Comparison of ENCODE assay signal across 26 mouse cellular contexts in the genomic region with DNA sequence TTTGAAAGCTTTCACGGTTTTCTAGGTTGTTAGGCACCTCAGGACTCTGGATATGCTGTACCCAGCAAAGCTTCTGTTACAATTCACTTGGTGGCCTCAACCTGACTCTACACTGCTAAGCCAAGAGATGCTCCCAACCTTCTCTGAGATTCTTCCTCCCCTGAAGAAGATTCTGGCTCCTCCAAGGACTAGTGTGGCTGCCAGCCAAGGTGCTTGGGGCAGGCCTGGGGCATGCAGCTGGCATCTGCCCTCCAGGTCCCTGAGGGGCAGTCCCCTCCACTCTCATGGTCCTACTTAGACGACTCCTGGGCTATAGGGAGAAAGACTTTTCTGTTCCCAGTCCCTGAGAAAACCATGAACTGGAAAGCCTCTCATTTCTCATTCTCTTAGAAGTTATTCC. TPM values are rescaled to one million over a fixed set of nuclear protein-coding genes. Genes with fewer than 3 reads are reported as not detected.
DNase-seq lines count a peak whose midpoint lies in the region; ATAC-seq lines count a peak whose summit lies in the region.
"Had no signal": no experiment of that assay in that cellular context is flagged by ENCODE, and none has a peak within 500 bp of the region (broad histone marks: within the 10 kb centered on the region; RNA-seq: fewer than 3 reads in every experiment).

No protein-coding gene starts in this region.

- no peak overlapping the region for H3K9ac ChIP-seq in forebrain, embryonic 15.5 days (replicated peaks)
- H3K9ac ChIP-seq in forebrain, embryonic 12.5 days: no peak overlapping the region
- no peak overlapping the region for H3K9ac ChIP-seq in hindbrain, embryonic 15.5 days
- H3K9ac ChIP-seq: embryonic facial prominence, embryonic 12.5 days; embryonic facial prominence, embryonic 15.5 days; heart, embryonic 13.5 days; hindbrain, embryonic 12.5 days had no signal

- ATAC-seq in forebrain, embryonic 15.5 days (replicated peaks): no peak
- ATAC-seq in forebrain, embryonic 12.5 days (ENCODE audit: low FRiP score): no peak
- no peak for ATAC-seq in hindbrain, embryonic 15.5 days (ENCODE audit: low FRiP score, low read depth)
- ATAC-seq: intestine, postnatal 0 days; Patski had no signal

- H3K4me3 ChIP-seq in forebrain, embryonic 15.5 days: no peak overlapping the region
- no peak overlapping the region for H3K4me3 ChIP-seq in forebrain, embryonic 12.5 days (replicated peaks)
- no peak overlapping the region for H3K4me3 ChIP-seq in hindbrain, embryonic 15.5 days
- H3K4me3 ChIP-seq in hindbrain, embryonic 10.5 days: no peak overlapping the region
- H3K4me3 ChIP-seq: embryonic facial prominence, embryonic 12.5 days; embryonic facial prominence, embryonic 15.5 days; heart, adult 2 months; heart, embryonic 10.5 days; heart, embryonic 13.5 days; hindbrain, embryonic 12.5 days had no signal

- H3K9me3 ChIP-seq in forebrain, embryonic 15.5 days: no peaks in the 10 kb centered on the region
- H3K9me3 ChIP-seq in forebrain, embryonic 12.5 days: no peaks in the 10 kb centered on the region
- H3K9me3 ChIP-seq in hindbrain, embryonic 15.5 days: no peaks in the 10 kb centered on the region
- no peaks in the 10 kb centered on the region for H3K9me3 ChIP-seq in hindbrain, embryonic 10.5 days
- H3K9me3 ChIP-seq: embryonic facial prominence, embryonic 12.5 days; embryonic facial prominence, embryonic 15.5 days; G1E; heart, embryonic 10.5 days; heart, embryonic 13.5 days; hindbrain, embryonic 12.5 days had no signal

- H3K4me1 ChIP-seq in forebrain, embryonic 15.5 days: peaks cover 85% of the 10 kb centered on the region
- peaks cover 36% of the 10 kb centered on the region for H3K4me1 ChIP-seq in forebrain, embryonic 12.5 days
- peaks cover 53% of the 10 kb centered on the region for H3K4me1 ChIP-seq in hindbrain, embryonic 15.5 days (replicated peaks)
- H3K4me1 ChIP-seq in hindbrain, embryonic 10.5 days (replicated peaks): peaks cover 21% of the 10 kb centered on the region

- H3K27me3 ChIP-seq in forebrain, embryonic 15.5 days: no peaks in the 10 kb centered on the region
- peaks cover 21% of the 10 kb centered on the region for H3K27me3 ChIP-seq in forebrain, embryonic 12.5 days
- no peaks in the 10 kb centered on the region for H3K27me3 ChIP-seq in hindbrain, embryonic 15.5 days
- peaks cover 55% of the 10 kb centered on the region for H3K27me3 ChIP-seq in hindbrain, embryonic 10.5 days (ENCODE audit: insufficient read depth, poor library complexity, severe bottlenecking)

- H3K4me2 ChIP-seq in forebrain, embryonic 15.5 days (replicated peaks): no peak overlapping the region
- H3K4me2 ChIP-seq in forebrain, embryonic 12.5 days: no peak overlapping the region
- H3K4me2 ChIP-seq in hindbrain, embryonic 15.5 days: no peak overlapping the region
- H3K4me2 ChIP-seq: embryonic facial prominence, embryonic 12.5 days; embryonic facial prominence, embryonic 15.5 days; heart, embryonic 13.5 days; hindbrain, embryonic 12.5 days had no signal

- H3K27ac ChIP-seq in forebrain, embryonic 15.5 days (replicated peaks): peak overlapping the region; percentile 95
- H3K27ac ChIP-seq in forebrain, embryonic 12.5 days: no peak overlapping the region
- H3K27ac ChIP-seq in hindbrain, embryonic 15.5 days (replicated peaks): peak overlapping the region; percentile 7; the same call in 1 of the 2 replicates
- no peak overlapping the region for H3K27ac ChIP-seq in hindbrain, embryonic 10.5 days
- H3K27ac ChIP-seq: embryonic facial prominence, embryonic 12.5 days; embryonic facial prominence, embryonic 15.5 days; heart, adult 2 months; heart, embryonic 10.5 days; heart, embryonic 13.5 days; hindbrain, embryonic 12.5 days had no signal

- DNase-seq in cerebellum, postnatal 10 days: peak; percentile 51 to 56
- DNase-seq in cerebellum, postnatal 36 days: no peak
- no peak for DNase-seq in hindbrain, embryonic 10.5 days (ENCODE audit: low spot score)
- DNase-seq: adrenal gland, postnatal 10 days; adrenal gland, postnatal 36 days; B cell, adult 2 months; cerebellum, adult 2 months; gastrocnemius, postnatal 10 days; gastrocnemius, postnatal 36 days; heart, adult 2 months; heart, postnatal 14 days; heart, postnatal 4 days; kidney, adult 2 months had no signal

- 62% methylated on average over 2 of the region's 2 CpGs for WGBS in forebrain, embryonic 15.5 days
- WGBS in forebrain, embryonic 12.5 days: 76% methylated on average over 2 of the region's 2 CpGs
- WGBS in hindbrain, embryonic 15.5 days: 72% methylated on average over 2 of the region's 2 CpGs
- WGBS in hindbrain, embryonic 10.5 days: 69% methylated on average over 2 of the region's 2 CpGs

- H3K36me3 ChIP-seq in forebrain, embryonic 15.5 days: no peaks in the 10 kb centered on the region
- no peaks in the 10 kb centered on the region for H3K36me3 ChIP-seq in forebrain, embryonic 12.5 days (replicated peaks)
- H3K36me3 ChIP-seq in hindbrain, embryonic 15.5 days: no peaks in the 10 kb centered on the region
- H3K36me3 ChIP-seq in hindbrain, embryonic 10.5 days: no peaks in the 10 kb centered on the region
- H3K36me3 ChIP-seq: embryonic facial prominence, embryonic 12.5 days; embryonic facial prominence, embryonic 15.5 days; G1E; heart, embryonic 10.5 days; heart, embryonic 13.5 days; hindbrain, embryonic 12.5 days had no signal

RNA-seq across cellular contexts. Expression of a gene that starts 38.5 kb away (rescaled TPM):
- polyA plus RNA-seq in forebrain, embryonic 15.5 days (2015; fragmentation: Nextera tagmentation; extraction: Ambion mirVana): 142 and 148 TPM in 2 replicates
- 19.9 and 20.5 TPM in 2 replicates for polyA plus RNA-seq in forebrain, embryonic 12.5 days (2016; fragmentation: Nextera tagmentation; extraction: Ambion mirVana)
- polyA plus RNA-seq in hindbrain, embryonic 15.5 days (2015; fragmentation: Nextera tagmentation; extraction: Ambion mirVana): 20.9 and 28.6 TPM in 2 replicates
- polyA plus RNA-seq in hindbrain, embryonic 10.5 days (2016; fragmentation: Nextera tagmentation; extraction: Ambion mirVana): 0.07 and 0.13 TPM in 2 replicates
- polyA plus RNA-seq: G1E; heart, adult 2 months; heart, embryonic 10.5 days; heart, embryonic 13.5 days; heart, embryonic 16.5 days; intestine, postnatal 0 days; kidney, adult 2 months; kidney, embryonic 14.5 days; Patski had no signal

RNA-seq across cellular contexts. Expression of a gene that starts 57.3 kb away (rescaled TPM):
- 49.6 and 60.4 TPM in 2 replicates for polyA plus RNA-seq in forebrain, embryonic 15.5 days (2015; fragmentation: Nextera tagmentation; extraction: Ambion mirVana)
- 3.0 and 3.1 TPM in 2 replicates for polyA plus RNA-seq in forebrain, embryonic 12.5 days (2016; fragmentation: Nextera tagmentation; extraction: Ambion mirVana)
- polyA plus RNA-seq in hindbrain, embryonic 15.5 days (2015; fragmentation: Nextera tagmentation; extraction: Ambion mirVana): 6.1 and 6.9 TPM in 2 replicates
- polyA plus RNA-seq in hindbrain, embryonic 10.5 days (2016; fragmentation: Nextera tagmentation; extraction: Ambion mirVana): 1.0 and 1.3 TPM in 2 replicates
- polyA plus RNA-seq: G1E had no signal

Comparison
In these comparisons a context has a peak if more than half of its experiments do, and no peak if none do; other contexts are left out.
1. DNase-seq: peak in cerebellum, postnatal 10 days (2 of 2); none in cerebellum, postnatal 36 days (0 of 2) and hindbrain, embryonic 10.5 days (single experiment).
2. H3K27ac ChIP-seq: peak in forebrain, embryonic 15.5 days (single experiment) and hindbrain, embryonic 15.5 days (single experiment); none in forebrain, embryonic 12.5 days (single experiment) and hindbrain, embryonic 10.5 days (single experiment).
3. RNA of a gene that starts 38.5 kb away (polyA plus RNA-seq): 142 to 148 TPM in forebrain, embryonic 15.5 days, 20.9 to 28.6 TPM in hindbrain, embryonic 15.5 days and 19.9 to 20.5 TPM in forebrain, embryonic 12.5 days; 0.07 to 0.13 TPM in hindbrain, embryonic 10.5 days; every median in the first group is over 10 times any median in the second.